Mouse (Mus musculus) megakaryocyte, embryonic 14.5 days (primary cell): Measurements from ENCODE around the gene Tshb.

Experiments used
- FLI1 ChIP-seq: IDR thresholded peaks from 2 replicates; pipeline ENCODE4 v1.6.1; 2012; ENCODE audit warnings: low read length, inconsistent platforms, mixed read lengths
- GATA1 ChIP-seq: IDR thresholded peaks from 3 replicates; pipeline ENCODE4 v1.6.1; 2012; ENCODE audit warnings: mixed read lengths, low read length, inconsistent platforms, borderline replicate concordance

GRCm38 (mm10) chr3:102735031-102735558, 47.4 kb downstream of the Tshb start:
- TF ChIP-seq GATA1 (no peak), FLI1 (no peak)
